Mouse (Mus musculus): Measurements from ENCODE around the gene Aoc3.

DNA sequence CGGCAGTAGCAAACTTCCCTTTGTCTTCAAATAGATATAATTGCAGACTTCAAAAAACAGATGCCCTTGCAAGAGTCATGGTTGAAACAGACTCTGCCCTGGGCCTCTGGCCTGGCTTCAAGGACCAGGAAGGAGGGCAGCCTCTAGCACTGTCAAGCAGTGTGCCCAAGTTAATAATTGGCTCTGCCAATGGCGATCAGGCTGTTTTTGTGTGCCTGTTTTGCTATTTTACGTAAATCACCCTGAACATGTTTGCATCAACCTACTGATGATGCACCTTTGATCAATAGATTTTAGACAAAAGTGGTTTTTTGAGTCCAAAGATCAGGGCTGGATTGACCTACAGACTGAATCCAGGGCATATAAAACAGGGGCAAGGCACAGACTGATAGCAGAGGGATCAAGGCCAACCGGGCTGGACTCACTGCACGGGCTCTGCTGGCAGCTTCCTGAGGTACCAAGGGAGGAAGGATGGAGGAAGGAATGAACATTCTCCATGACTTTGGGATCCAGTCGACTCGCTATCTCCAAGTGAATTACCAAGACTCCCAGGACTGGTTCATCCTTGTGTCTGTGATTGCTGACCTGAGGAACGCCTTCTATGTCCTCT, 37.0 kb downstream of the Aoc3 start, which contains the start of gene G6pc:
- TF ChIP-seq CTCF (IDR thresholded peaks at IDR 0.05; ENCODE audit: low read depth) (no peak), EP300 (IDR thresholded peaks at IDR 0.05; ENCODE audit: low read depth) (peak; percentile 86)

Data from liver, postnatal 0 days (tissue).